Mouse (Mus musculus) thymus, adult 2 months (tissue): ENCODE measurements around the gene Zfp296.

Experiments
- CTCF ChIP-seq: fragments of 200-500 bp; IDR thresholded peaks from 2 replicates; pipeline ENCODE4 v1.5.1; 2012; ENCODE audit warnings: mild to moderate bottlenecking, control low read depth, low read length, moderate library complexity, borderline replicate concordance; ENCODE audit not compliant: control insufficient read depth, poor library complexity, insufficient read depth; ENCODE audit errors: extremely low read depth
- POLR2A ChIP-seq: fragments of 200-500 bp; IDR thresholded peaks from 2 replicates; pipeline ENCODE4 v1.6.1; 2012; ENCODE audit warnings: mild to moderate bottlenecking, low read length, control low read depth, moderate library complexity; ENCODE audit not compliant: control insufficient read depth, poor library complexity, insufficient read depth; ENCODE audit errors: extremely low read depth

- TF ChIP-seq CTCF (no peak), POLR2A (no peak)
These were observed 18.1 kb upstream of the Zfp296 start for GRCm38 (mm10) chr7:19558965-19559364.
